In genomic region chr19:47536521-47537299, GRCm38 (mm10) we compare ENCODE assay signal across 8 mouse cellular contexts. TPM values are rescaled to one million over a fixed set of nuclear protein-coding genes. Genes with fewer than 3 reads are reported as not detected.
DNase-seq lines count a peak whose midpoint lies in the region; ATAC-seq lines count a peak whose summit lies in the region.

No protein-coding gene starts in this region.

- peaks cover 12% of the 10 kb centered on the region for H3K36me3 ChIP-seq in heart, embryonic 14.5 days (ENCODE audit: control insufficient read depth, insufficient read depth, low read length)
- peaks cover 7% of the 10 kb centered on the region for H3K36me3 ChIP-seq in liver, embryonic 13.5 days
- H3K36me3 ChIP-seq in stomach, embryonic 16.5 days (ENCODE audit: control insufficient read depth, insufficient read depth, low read length), result peaks cover 7% of the 10 kb centered on the region; the same call in 1 of the 2 replicates

- H3K4me1 ChIP-seq in brown adipose tissue, adult 24 weeks (ENCODE audit: control insufficient read depth, insufficient read depth, insufficient read length, low read length), result peaks cover 14% of the 10 kb centered on the region; the same call in 1 of the 2 replicates
- H3K4me1 ChIP-seq in heart, embryonic 14.5 days (ENCODE audit: control insufficient read depth in 2 of 2, insufficient read depth in 2 of 2, low read length in 2 of 2), result peaks cover 19 to 28% of the 10 kb centered on the region in 2 experiments
- H3K4me1 ChIP-seq in liver, embryonic 13.5 days (replicated peaks), result peaks cover 35% of the 10 kb centered on the region
- H3K4me1 ChIP-seq in stomach, embryonic 16.5 days (ENCODE audit: control insufficient read depth, insufficient read depth, low read length), result peaks cover 34% of the 10 kb centered on the region

- WGBS in heart, embryonic 14.5 days, result 3% methylated on average over 39 of the region's 39 CpGs
- 3% methylated on average over 39 of the region's 39 CpGs for WGBS in liver, embryonic 13.5 days (ENCODE audit: insufficient replicate concordance)
- WGBS in stomach, embryonic 16.5 days, result 3% methylated on average over 38 of the region's 39 CpGs

- DNase-seq in CD4-positive, CD25-positive, alpha-beta regulatory T cell, adult 2 months (ENCODE audit: low read depth, low spot score), result peak; percentile 99
- peak; percentile 45 for DNase-seq in fat pad, adult 2 months (ENCODE audit: extremely low read depth, low read depth, low spot score)
- DNase-seq in kidney, postnatal 14 days, result peak; percentile 99
- peak; percentile 96 for DNase-seq in liver, embryonic 13.5 days
- peak; percentile 99 for DNase-seq in neural tube, embryonic 10.5 days (ENCODE audit: extremely low spot score, low spot score)

- H3K4me3 ChIP-seq in brown adipose tissue, adult 24 weeks (ENCODE audit: insufficient read depth, low read depth, low read length), result peak overlapping the region; percentile 71
- peak overlapping the region; percentile 57 to 76 for H3K4me3 ChIP-seq in heart, embryonic 14.5 days (ENCODE audit: control insufficient read depth in 1 of 2, insufficient read depth in 1 of 2, low read depth in 1 of 2, low read length in 2 of 2)
- H3K4me3 ChIP-seq in liver, embryonic 13.5 days (replicated peaks), result peak overlapping the region; percentile 72
- H3K4me3 ChIP-seq in stomach, embryonic 16.5 days (replicated peaks; ENCODE audit: low read length), result peak overlapping the region; percentile 65

- peak overlapping the region; percentile 76 for H3K4me2 ChIP-seq in heart, embryonic 14.5 days (ENCODE audit: low read length)
- peak overlapping the region; percentile 87 for H3K4me2 ChIP-seq in liver, embryonic 13.5 days
- H3K4me2 ChIP-seq in stomach, embryonic 16.5 days (ENCODE audit: low read depth, low read length), result peak overlapping the region; percentile 61

- ATAC-seq in heart, embryonic 14.5 days (ENCODE audit: insufficient number of reproducible peaks, insufficient read depth, low FRiP score, low read depth), result peak; percentile 94
- peak; percentile 95 for ATAC-seq in liver, embryonic 13.5 days (ENCODE audit: low read depth)
- ATAC-seq in stomach, embryonic 16.5 days (ENCODE audit: insufficient read depth, low FRiP score), result peak; percentile 96

- H3K27me3 ChIP-seq in heart, embryonic 14.5 days (ENCODE audit: control insufficient read depth, insufficient read depth, low read length), result no peaks in the 10 kb centered on the region
- H3K27me3 ChIP-seq in liver, embryonic 13.5 days, result no peaks in the 10 kb centered on the region; the same call in 1 of the 2 replicates
- no peaks in the 10 kb centered on the region for H3K27me3 ChIP-seq in stomach, embryonic 16.5 days (ENCODE audit: control insufficient read depth, insufficient read depth, low read length)

- peaks cover 3% of the 10 kb centered on the region; the same call in 1 of the 2 replicates for H3K9me3 ChIP-seq in heart, embryonic 14.5 days (ENCODE audit: control insufficient read depth, low read length)
- no peaks in the 10 kb centered on the region for H3K9me3 ChIP-seq in liver, embryonic 13.5 days (replicated peaks)
- H3K9me3 ChIP-seq in stomach, embryonic 16.5 days (replicated peaks; ENCODE audit: control insufficient read depth, low read length), result peaks cover 4% of the 10 kb centered on the region; the same call in 1 of the 2 replicates

- H3K27ac ChIP-seq in brown adipose tissue, adult 24 weeks (replicated peaks; ENCODE audit: low read depth, low read length), result peak overlapping the region; percentile 89
- H3K27ac ChIP-seq in heart, embryonic 14.5 days (replicated peaks in 1 of 2; ENCODE audit: control insufficient read depth in 1 of 2, insufficient read depth in 1 of 2, low read depth in 2 of 2, low read length in 2 of 2), result peak overlapping the region; percentile 94
- H3K27ac ChIP-seq in liver, embryonic 13.5 days, result peak overlapping the region; percentile 78
- peak overlapping the region; percentile 94 for H3K27ac ChIP-seq in stomach, embryonic 16.5 days (ENCODE audit: low read length)

- peak overlapping the region; percentile 78 for H3K9ac ChIP-seq in heart, embryonic 14.5 days (ENCODE audit: low read length)
- peak overlapping the region; percentile 81 for H3K9ac ChIP-seq in liver, embryonic 13.5 days
- H3K9ac ChIP-seq in stomach, embryonic 16.5 days (ENCODE audit: low read length), result peak overlapping the region; percentile 86

RNA-seq across cellular contexts. Expression of gene Stn1, which starts 0.6 kb away (rescaled TPM):
- polyA plus RNA-seq in brown adipose tissue, adult 24 weeks (2012; ENCODE audit: insufficient read depth, insufficient read length, missing spikeins), result 4.2 and 13.2 TPM in 2 replicates
- 38.2 and 38.9 TPM in 2 replicates for polyA plus RNA-seq in heart, embryonic 14.5 days (2014; fragmentation: Nextera tagmentation; extraction: Ambion mirVana)
- polyA plus RNA-seq in liver, embryonic 13.5 days (2015; fragmentation: Nextera tagmentation; extraction: Ambion mirVana), result 11.6 and 12.7 TPM in 2 replicates
- 49.7 and 55.4 TPM in 2 replicates for polyA plus RNA-seq in stomach, embryonic 16.5 days (2015; fragmentation: Nextera tagmentation; extraction: Ambion mirVana)

RNA-seq across cellular contexts. Expression of gene Slk, which starts 42.8 kb away (rescaled TPM):
- polyA plus RNA-seq in brown adipose tissue, adult 24 weeks (2012; ENCODE audit: insufficient read depth, insufficient read length, missing spikeins), result 14.2 and 16.3 TPM in 2 replicates
- polyA plus RNA-seq in heart, embryonic 14.5 days (2014; fragmentation: Nextera tagmentation; extraction: Ambion mirVana), result 24.1 and 26.5 TPM in 2 replicates
- polyA plus RNA-seq in liver, embryonic 13.5 days (2015; fragmentation: Nextera tagmentation; extraction: Ambion mirVana), result 5.8 and 6.3 TPM in 2 replicates
- polyA plus RNA-seq in stomach, embryonic 16.5 days (2015; fragmentation: Nextera tagmentation; extraction: Ambion mirVana), result 18.0 and 18.8 TPM in 2 replicates

Comparison
In these comparisons a context has a peak if more than half of its experiments do, and no peak if none do; other contexts are left out.
1. Peak in every context shown above with its lines: DNase-seq, ATAC-seq, H3K4me3 ChIP-seq and H3K27ac ChIP-seq.
2. DNase-seq: peak in every context shown above with its lines; median percentile 99 in CD4-positive, CD25-positive, alpha-beta regulatory T cell, adult 2 months; 99 in kidney, postnatal 14 days; 99 in neural tube, embryonic 10.5 days; 96 in liver, embryonic 13.5 days; 45 in fat pad, adult 2 months.